Mouse (Mus musculus) spleen, embryonic (tissue): ENCODE data around the gene Nckap1.
"Not testable (repeated sequence)": the region's sequence is repeated elsewhere in the genome, so short reads cannot be mapped to it uniquely, and the experiment has no call there.

Experiments
- CTCF ChIA-PET: fragments of 350-600 bp; sonication (Branson Sonifier 250); formaldehyde crosslinking; loops from one replicate; lab custom pipeline; 2022; lab: Charles Lee

Nckap1 gene

DNA sequence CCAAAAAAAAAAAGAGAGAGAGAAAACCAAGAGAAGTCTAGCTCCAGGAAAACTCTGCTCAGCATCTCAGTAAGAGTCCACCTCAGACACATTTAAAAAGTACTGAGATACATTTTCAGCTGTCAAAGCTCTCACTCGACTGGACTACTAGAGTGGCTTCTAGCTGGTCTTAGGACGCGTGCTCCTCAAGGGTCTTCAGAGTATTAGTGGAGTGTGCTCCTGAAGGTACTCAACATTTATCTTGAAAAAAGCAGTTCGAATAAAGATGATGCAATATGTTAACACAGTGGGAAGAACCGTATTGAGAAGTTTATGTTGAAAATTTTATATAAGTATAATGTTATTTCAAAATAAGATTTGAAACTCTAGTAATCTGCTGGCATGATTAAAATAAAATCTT is 20.4 kb downstream of the Nckap1 start:
- CTCF ChIA-PET = no interaction called here

DNA sequence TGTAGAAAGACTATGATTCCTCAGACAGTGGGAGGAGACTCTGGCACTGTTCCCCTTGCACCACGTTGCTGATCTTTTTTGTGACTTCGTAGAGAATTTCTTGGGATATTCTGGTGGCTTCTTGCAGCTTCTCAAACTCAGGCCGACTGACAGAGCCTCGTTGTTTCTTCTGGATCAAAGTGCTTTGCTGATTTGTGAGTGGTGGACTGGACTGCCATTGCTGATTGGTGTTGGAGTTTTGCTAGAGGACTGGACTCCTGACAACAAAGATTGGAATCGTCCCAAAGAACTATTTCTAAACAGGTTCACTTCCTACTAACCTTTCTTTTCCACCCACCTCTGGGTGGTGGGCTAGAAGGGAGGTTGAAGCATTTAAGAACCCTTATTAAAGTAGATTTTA is 21.5 kb downstream of the Nckap1 start:
- CTCF ChIA-PET = no interaction called here

DNA sequence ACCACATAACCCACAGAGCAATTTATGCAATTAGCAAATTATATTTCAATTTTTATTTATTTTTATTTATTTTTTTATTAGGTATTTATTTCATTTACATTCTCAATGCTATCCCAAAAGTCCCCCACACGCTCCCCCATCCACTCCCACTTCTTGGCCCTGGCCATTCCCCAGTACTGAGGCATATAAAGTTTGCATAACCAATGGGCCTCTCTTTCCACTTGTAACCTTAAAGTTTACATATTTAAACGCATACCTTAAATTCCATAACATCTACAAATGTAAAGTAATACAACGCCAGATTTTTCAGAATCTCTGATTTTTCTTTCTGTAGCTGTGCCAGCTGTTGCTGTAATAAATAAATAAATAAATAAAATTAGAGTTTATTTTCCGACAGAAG is 26.7 kb downstream of the Nckap1 start:
- CTCF ChIA-PET = no interaction called here

DNA sequence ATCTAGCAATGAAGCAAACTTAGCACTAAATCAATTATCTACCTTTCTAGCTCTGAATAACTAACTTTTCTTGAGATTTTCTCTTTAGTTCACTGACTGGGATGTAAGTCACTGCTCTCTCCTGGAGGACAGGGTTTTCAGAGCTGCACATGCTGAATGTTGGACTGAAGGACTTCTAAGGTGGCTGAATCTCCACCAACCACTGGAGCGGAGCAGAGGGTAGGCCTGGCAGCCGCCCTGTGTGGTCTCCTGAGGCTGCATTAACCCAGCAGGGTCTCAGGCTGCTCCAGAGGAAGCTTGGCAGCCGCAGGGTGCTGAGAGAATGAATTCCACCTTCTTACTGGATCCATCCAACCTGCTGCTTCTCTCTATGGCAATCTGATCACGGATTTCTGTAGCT is 31.5 kb downstream of the Nckap1 start:
- CTCF ChIA-PET = no interaction called here

DNA sequence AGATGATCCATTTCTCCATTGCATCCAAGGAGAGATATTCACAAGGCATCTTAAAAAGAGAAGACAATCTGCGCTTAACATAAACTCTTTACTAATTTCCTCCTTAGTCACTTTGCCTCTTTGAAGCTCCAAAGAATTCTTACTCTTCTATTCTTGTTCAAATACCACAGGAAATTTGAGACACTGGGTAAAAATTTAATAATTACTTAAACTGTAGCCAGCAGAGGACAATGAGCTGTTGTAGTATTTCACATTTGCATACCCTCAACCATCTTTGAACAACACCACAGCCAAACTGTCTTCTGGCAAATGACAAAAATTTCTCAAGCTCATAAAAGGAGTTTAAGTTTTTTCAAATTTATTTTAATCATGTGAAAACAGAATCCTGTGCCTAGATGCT is 33.3 kb downstream of the Nckap1 start:
- CTCF ChIA-PET = no interaction called here

DNA sequence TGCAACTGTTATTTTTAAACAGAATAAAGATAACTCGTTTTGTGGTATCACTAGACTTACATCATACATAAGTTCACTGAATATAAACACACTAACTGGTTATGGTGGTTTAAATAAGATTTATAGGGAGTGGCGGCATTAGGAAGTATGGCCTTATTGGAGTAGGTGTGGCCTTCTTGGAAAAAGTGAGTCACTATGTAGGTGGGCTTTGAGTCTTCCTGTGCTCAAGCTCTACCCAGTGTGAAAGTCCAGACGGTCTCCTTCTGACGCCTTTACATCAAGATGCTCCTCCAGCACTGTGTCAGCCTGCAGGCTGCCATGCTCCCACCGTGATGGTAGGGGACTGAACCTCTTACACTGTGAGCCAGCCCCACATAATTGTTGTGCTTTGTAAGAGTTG is 38.4 kb downstream of the Nckap1 start:
- CTCF ChIA-PET = no interaction called here

DNA sequence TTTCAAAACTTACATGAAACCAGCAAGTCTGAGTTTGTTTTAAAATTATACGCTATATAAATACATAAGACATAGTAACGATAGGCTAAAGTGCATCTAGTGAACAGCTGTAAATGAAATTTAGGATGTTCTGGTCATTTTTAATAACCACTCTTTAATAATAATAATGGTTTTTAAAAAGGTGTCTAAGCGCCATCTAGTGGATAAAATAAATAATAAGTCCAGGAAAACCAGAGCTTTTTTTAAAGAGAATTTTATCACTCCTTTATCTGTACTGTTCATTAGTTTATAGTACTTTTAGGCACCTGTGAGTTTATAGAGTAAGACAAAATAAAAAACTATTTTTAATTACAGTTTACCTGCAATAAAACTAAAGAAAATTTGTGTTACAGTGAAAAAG is 44.0 kb downstream of the Nckap1 start:
- CTCF ChIA-PET = no interaction called here

DNA sequence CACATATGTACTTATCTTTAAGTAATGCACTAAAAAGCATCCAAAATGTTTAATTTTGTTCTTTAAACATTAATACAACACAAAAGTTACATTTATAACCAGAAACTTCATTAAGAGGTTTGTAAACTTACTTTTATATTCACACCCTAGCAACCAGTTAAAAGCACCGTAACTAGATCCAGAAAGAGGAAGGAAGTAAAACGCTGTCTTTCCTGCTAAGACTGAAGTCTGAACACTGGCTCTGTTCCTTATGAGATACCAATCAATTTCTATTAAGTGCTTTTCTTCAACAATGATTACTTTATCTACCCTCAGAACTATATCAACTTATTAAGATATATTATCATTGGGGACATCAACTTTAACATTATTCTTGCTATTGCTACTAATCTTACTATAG is 44.6 kb downstream of the Nckap1 start:
- CTCF ChIA-PET = no interaction called here

DNA sequence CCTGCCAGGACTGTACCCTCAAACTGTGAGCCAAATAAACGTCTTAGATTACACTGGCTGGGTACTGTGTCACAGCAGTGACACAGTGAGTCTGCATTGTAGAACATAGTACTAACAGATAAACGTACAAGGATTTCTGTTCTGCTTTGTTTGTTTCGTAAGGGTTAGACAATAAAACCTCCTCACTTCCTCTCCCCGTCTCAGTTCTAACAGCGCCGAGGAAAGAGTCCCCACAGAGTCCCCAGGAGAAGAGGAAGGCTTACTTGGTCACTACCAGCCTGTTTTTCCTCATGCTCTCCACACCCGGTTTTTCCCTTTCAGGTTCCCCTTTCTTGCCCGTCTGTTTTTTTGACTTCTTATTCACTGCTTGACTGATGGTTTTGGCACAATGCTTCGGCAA is 56.9 kb downstream of the Nckap1 start:
- CTCF ChIA-PET = no interaction called here

DNA sequence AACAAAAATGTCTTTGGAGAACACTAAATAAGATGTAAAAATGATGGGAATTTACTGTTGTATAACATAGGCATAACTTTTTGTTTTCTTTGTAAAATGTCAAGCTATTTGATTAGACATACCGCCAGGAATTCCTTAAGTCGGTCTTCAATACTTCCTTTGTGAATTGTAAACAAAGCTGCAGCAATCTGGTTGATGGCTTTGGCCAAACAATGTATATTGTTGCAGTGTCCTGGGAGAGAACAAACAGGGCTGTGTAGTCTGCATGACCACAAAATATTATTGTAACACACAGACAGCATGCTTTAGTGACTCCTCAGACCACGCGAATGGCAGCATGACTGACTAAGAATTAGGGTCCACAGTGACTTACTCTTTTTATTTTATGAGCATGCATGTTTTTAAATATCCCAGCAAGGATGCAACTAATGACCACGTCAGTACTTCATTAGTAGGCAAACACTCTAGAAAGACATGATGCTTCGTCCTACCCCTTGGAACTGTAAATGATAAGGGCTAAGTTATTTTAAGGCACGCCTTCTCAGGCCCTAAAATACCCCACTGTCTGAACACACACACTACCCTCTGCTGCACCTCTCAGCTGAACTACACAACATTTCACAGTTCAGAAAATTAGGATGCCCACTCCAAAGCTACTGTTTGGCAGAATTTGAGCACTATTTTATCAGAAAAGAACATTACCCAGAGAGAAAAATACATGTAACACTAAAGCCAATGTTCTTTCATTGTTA is 75.0 kb downstream of the Nckap1 start:
- CTCF ChIA-PET = no interaction called here

DNA sequence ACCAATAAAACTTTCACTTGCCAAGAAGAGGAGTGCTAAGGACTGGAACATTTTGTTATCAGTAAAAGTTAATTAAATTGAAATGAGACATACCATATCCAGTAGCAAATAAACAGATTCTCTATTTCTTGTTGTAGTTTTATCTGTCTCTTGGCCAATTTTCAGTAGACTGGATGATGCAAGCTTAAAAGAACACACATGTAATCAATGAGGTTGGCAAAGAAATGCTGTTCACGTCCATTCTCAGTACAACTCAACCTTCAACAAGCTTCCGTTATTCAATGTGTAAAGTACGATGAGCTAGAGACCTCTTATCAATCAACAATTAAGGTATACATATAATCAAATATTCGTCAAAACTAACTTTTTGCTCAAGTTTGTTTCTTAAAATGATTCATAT is 79.0 kb downstream of the Nckap1 start:
- CTCF ChIA-PET = no interaction called here

DNA sequence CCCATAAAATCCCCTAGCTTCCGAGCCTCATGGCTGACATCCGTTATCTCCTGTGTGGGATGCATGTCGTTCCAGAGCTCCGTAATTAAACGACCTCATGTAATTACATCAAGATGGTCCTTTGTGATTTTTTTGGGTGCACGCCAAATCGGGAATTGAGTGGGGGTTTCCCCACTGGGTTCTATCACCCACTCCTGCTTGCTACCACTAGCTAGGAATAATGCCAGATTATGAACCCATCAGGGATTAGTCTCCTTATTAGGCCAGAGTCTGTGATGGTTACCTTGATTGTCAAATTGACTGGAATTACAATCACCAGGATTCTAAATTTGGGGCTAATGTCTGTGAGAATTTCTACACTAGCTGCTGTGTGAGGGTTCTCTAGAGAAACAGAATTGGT is 85.9 kb downstream of the Nckap1 start:
- CTCF ChIA-PET = not testable (repeated sequence)

DNA sequence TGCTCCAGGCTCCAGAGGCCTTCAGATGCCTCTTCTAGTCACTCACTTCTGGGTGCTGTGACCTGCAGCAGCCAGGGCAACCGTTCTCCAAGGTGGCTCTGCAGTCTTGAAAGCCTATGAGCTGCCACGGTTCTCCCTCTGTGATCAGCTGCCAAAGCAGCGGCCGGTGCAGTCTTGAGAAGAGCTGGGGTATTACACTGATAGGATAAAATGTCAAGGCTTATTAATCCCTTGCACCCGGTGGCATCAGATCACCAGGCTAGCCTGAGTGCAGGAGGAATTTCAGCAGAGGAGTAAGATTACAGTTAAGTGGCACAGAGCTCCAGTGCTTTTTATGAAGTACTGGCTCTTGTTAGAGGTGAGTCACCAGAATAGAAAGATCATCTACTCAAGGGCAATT is 94.3 kb downstream of the Nckap1 start:
- CTCF ChIA-PET = no interaction called here

DNA sequence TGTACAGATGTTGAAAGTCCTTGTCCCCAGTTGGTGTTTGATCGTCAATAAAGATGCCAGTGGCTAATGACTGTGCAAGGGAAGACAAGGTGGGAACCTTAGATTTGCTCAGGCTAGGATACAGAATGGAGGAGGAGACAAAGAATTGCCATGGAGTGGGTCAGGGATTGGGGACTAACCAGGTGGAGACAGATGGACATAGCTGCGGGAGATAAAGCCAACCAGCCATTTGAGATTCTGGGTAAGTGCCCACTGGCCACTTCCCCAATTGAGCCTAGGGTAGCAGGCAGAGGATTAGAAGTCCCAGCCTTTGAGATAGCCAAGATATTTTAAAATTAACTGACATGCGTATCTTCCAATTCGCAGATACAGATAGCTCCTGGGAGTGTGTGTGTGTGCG is 96.2 kb downstream of the Nckap1 start:
- CTCF ChIA-PET = no interaction called here

DNA sequence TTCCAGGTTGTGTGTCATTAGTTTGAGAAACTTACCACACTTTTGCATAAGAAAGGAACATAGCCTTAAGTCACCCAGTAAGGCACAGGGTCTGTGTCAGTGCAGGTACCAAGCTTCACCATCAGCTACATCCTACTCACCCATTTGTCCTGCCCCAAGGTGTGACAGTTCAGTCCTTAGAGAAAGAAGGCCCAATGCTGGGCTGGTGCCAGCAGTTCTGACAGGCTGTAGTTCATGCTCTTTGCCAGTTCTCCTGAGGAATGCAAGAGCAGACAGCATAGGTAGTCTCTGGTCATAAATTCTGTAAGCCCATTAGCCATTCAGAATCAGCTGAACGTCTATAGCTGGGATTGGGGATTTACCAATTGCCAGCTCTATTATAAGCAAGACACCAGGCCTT is 105.3 kb downstream of the Nckap1 start:
- CTCF ChIA-PET = no interaction called here

DNA sequence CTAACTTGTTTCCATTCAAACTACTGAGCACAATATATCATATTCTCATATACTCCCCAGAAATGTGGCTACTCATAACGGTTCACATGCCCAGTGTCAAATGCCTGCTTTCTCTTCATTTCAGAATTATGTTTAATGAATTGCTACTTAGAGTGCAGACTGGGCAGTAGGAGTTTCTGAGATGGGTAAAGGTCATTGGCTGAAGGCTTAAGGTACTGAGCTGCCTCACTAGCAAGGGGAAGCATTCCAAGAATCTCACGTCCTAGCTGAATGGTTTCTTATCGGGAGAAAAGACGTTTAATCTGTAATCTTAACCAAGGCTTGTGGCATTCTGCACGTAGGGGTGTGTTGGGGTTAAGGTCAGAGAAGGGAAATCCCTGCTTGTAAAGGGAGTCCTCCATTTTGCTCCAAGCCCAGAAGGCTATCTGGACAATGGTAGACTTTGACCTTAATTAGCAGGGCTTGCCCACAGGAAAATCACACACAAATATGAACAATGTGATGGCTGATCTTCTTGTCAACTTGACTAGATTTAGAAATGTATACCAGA is 106.9 kb downstream of the Nckap1 start:
- CTCF ChIA-PET = no interaction called here

DNA sequence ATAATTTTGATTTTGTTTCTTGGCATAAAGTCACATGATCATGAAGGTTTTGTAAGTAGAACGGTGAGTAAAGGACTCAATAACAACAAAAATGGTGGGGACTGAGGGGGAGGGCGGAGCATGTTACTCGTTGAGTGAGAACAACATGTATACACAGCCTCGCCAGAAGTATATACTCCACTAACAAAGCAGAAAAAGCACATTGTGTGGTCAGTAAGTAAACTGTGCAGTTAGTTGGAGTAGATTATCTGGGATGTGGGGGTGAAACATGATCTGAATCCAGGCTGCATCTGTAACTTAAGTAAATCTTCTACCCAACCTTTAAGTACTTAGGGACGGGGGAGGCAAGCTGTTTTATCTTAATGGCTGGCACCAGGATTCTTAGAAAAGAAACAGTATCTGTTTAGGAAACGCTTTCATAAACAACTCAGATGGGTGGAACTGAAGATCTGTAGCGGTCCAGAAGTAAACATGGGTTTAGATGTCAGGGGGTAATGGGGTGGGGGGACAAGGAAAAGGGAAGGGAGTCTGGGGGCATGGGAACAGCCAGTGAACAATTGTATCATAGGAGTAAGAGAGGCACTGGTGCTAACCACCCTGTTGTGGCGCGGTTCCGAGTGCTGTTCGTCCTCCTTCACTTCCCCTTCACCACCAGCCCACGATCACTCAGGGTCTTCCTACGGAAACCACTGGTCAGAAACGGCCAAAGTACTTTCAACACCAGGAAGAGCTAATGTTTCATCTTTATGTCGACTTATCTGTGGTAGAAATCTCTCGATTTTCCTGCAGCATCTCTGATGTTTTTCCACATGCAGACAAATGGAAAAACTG is 115.0 kb downstream of the Nckap1 start:
- CTCF ChIA-PET = no interaction called here

DNA sequence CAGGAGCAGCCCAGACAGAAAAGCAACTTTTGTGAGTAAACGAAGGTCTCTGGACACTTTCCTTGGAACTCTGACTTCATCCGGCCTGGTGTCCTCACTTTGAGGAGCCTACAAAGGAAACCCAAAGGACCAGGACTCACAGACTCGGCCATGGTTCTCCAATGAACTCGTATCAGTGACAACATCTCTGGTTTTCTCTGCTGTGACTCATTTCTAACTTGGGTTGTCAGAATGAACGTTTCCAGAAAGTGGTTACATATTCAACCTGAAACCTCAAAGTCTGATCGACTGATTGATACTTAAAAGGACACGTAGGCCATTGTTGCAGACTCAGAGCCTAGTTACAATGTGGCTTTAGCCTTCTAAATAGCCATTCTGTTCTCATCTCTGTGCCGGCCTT is 119.4 kb downstream of the Nckap1 start:
- CTCF ChIA-PET = no interaction called here
